Mouse (Mus musculus) testis, adult 2 months (tissue): ENCODE data around the gene Gatad2a.

ENCODE experiments used
- CTCF ChIP-seq: fragments of 200-500 bp; IDR thresholded peaks from 2 replicates; pipeline ENCODE4 v1.5.1; 2012; ENCODE audit warnings: low read depth, mild to moderate bottlenecking, inconsistent platforms, low read length, moderate library complexity; ENCODE audit not compliant: control insufficient read depth, insufficient read depth, insufficient replicate concordance
- POLR2A ChIP-seq: fragments of 200-500 bp; IDR thresholded peaks from 2 replicates; pipeline ENCODE4 v1.6.1; 2012; ENCODE audit warnings: low read depth, mild to moderate bottlenecking, inconsistent platforms, low read length, moderate library complexity; ENCODE audit not compliant: control insufficient read depth

DNA sequence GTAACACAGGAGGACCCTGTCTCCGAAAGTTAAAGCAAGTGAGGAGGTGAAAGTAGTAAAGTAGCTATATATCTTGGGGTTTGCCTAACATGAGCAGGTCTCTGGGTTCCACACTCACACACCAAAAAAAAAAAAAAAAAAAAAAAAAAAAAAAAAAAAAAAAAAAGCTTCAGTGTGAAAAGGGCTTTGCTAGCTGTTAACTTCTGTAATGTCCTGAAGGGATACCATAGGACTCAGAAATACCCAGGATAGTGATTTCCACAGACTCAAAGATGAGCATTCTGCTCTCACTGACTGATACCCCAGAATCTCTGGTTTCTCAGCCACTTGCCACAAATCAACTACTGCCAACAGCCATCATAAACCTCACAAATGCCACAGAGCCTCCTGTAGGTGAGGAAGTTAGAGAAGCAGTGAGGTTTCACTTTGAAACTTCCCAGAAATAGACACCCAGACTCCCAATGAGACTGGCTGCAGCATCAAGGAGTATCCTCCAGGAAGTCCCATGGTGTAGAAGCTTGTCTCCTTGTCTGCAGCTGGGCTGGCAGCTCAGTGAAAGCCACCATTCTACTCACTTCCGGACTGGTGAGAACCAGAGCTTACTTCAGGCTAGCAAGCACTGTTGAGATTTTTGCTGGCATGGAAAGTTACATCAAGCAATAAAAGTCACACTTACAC, 11.2 kb downstream of the Gatad2a start:
- TF ChIP-seq CTCF (no peak), POLR2A (no peak)
